Mouse (Mus musculus): ENCODE measurements at regions not wholly inside any gene's neighbourhood (a gene's known extent, or its start where the extent isn't known, plus 50 kb on each side); places are given as distances from the start of the nearest gene placed in this dataset.

DNA sequence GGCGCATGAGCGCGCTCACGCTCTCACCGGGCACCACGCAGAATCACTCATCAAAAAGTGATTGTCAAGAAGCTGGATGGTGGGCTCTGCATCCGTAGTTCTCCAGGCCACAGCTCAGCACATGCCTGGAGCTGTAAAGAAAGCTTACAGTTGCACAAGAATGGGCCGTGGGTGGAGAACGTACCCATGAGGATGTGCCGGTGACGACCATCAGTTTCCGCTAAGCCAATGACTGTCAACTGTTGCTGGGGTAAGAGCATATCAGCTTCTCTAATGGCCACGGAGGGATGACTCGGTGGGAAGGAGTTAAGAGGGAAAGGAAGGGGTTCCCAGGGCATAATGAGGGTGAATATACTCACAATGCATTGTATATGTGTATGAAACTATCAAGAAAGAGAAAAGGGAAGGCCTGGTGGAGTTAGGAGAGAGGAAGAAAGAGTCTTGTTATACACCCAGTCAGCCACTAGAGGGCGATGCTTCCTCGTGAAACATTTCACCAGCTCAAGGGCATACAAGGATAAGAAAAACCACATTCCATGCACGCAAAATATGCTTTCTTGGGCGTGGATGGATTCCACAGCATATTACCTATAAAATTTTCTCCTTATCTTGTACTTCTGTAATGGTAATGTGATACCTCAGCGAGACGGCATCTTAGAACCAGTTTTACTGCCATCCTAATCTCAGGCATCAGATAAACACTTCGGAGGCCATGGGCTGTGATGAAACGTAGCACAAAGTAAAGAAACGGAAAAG lies 50.4 kb upstream of the Plet1 start:
- Histone ChIP-seq H3K9ac (ENCODE audit: insufficient read depth, low read depth) (no peak overlapping the region), H3K27me3 (replicated peaks) (no peaks in the 10 kb centered on the region), H3K36me3 (replicated peaks in 1 of 2; ENCODE audit: control insufficient read depth in 1 of 2, insufficient read depth in 1 of 2, low read length in 1 of 2) (no peaks in the 10 kb centered on the region), H3K79me2 (replicated peaks; ENCODE audit: control insufficient read depth, extremely low read depth, insufficient read depth, poor library complexity, severe bottlenecking) (no peaks in the 10 kb centered on the region), H3K4me1 (ENCODE audit: control insufficient read depth in 1 of 2, insufficient read depth in 2 of 2) (peaks cover 2 to 16% of the 10 kb centered on the region in 2 experiments; a peak in 3 of 4 replicates), H3K27ac (ENCODE audit: insufficient read depth, low read depth) (no peak overlapping the region), H3K4me2 (ENCODE audit: insufficient read depth, low read depth, poor library complexity, severe bottlenecking) (no peak overlapping the region), H3K9me3 (replicated peaks; ENCODE audit: low read length) (no peaks in the 10 kb centered on the region), H3K4me3 (replicated peaks in 1 of 3; ENCODE audit: low read depth in 2 of 3, low read length in 2 of 3, poor library complexity in 1 of 3) (no peak overlapping the region)
- TF ChIP-seq KAT2A (IDR thresholded peaks at IDR 0.05; ENCODE audit: insufficient replicate concordance, low read length): no peak
- no peak for TF ChIP-seq MAZ (IDR thresholded peaks at IDR 0.05; ENCODE audit: low read depth, low read length)
- TF ChIP-seq NRF1 (IDR thresholded peaks at IDR 0.05; ENCODE audit: low read depth, low read length): no peak
- TF ChIP-seq CHD1 (IDR thresholded peaks at IDR 0.05; ENCODE audit: low read depth, low read length): no peak
- TF ChIP-seq HCFC1 (IDR thresholded peaks at IDR 0.05; ENCODE audit: low read depth, low read length): no peak
- TF ChIP-seq GABPA (IDR thresholded peaks at IDR 0.05; ENCODE audit: insufficient replicate concordance, low read depth, low read length): no peak
- no peak for TF ChIP-seq USF1 (IDR thresholded peaks at IDR 0.05; ENCODE audit: low read depth, low read length)
- TF ChIP-seq RAD21 (IDR thresholded peaks at IDR 0.05; ENCODE audit: low read depth, low read length): peak; percentile 91
- no peak for TF ChIP-seq ETS1 (conservative IDR thresholded peaks at IDR 0.05; ENCODE audit: low read depth, low read length)
- 0 out of 2 replicates have a peak, but pooled peaks have one; percentile 16 for TF ChIP-seq TCF12 (IDR thresholded peaks at IDR 0.05; ENCODE audit: low read depth, low read length)
- peak; percentile 80 for TF ChIP-seq SMC3 (IDR thresholded peaks at IDR 0.05; ENCODE audit: low read depth, low read length)
- TF ChIP-seq SIN3A (IDR thresholded peaks at IDR 0.05; ENCODE audit: low read length): no peak
- peak; percentile 92 to 94 for TF ChIP-seq CTCF (conservative IDR thresholded peaks at IDR 0.05 in 1 of 2, IDR thresholded peaks at IDR 0.05 in 1 of 2; ENCODE audit: low read depth in 2 of 2, low read length in 2 of 2)
- TF ChIP-seq BHLHE40 (IDR thresholded peaks at IDR 0.05; ENCODE audit: low read depth, low read length): no peak
- no peak for TF ChIP-seq NELFE (IDR thresholded peaks at IDR 0.05; ENCODE audit: low read depth, low read length)
- TF ChIP-seq ZC3H11A (IDR thresholded peaks at IDR 0.05; ENCODE audit: low read depth, low read length): peak; percentile 43; the same call in 1 of the 2 replicates
- no peak for TF ChIP-seq MXI1 (IDR thresholded peaks at IDR 0.05; ENCODE audit: low read depth, low read length)
- dilution Hi-C loops (cut with MboI; ENCODE audit: extremely low pct_ligation_motif_present, extremely low pct_unique_long_range_greater_than_20kb, low sequenced_read_pairs) (no loop called here), in situ Hi-C loops (cut with MboI; ENCODE audit: low pct_ligation_motif_present, low pct_unique_long_range_greater_than_20kb, low sequenced_read_pairs) (no loop called here)
- peak; percentile 73 for DNase-seq (ENCODE audit: extremely low read depth)
